Mouse (Mus musculus) liver (tissue): ENCODE results near the gene Pgm3.
A peak's percentile ranks its signal among the peaks of the same experiment; 100 is the strongest.
"Not testable (repeated sequence)": the region's sequence is repeated elsewhere in the genome, so short reads cannot be mapped to it uniquely, and the experiment has no call there.

Source experiments
- DNase-seq: peaks from one replicate; pipeline ENCODE4 v3.0.0-alpha.2; 2020; ENCODE audit warnings: mixed read lengths

Pgm3 gene

GRCm38 (mm10) chr9:86571540-86572135 lies at the start of gene Pgm3, which contains the start of gene Rwdd2a:
Pgm3 (minus strand) TSS chr9:86571842.
Rwdd2a (plus strand) TSS chr9:86571991.
- DNase-seq, result peak; percentile 98

GRCm38 (mm10) chr9:86619341-86620139 lies 47.9 kb upstream of the Pgm3 start:
- DNase-seq, result no peak

GRCm38 (mm10) chr9:86617837-86618492 lies 46.3 kb upstream of the Pgm3 start:
- no peak for DNase-seq

GRCm38 (mm10) chr9:86615765-86616164 lies 44.1 kb upstream of the Pgm3 start:
- DNase-seq, result no peak

GRCm38 (mm10) chr9:86612091-86612490 lies 40.4 kb upstream of the Pgm3 start:
- DNase-seq, result no peak

GRCm38 (mm10) chr9:86605776-86606175 lies 34.1 kb upstream of the Pgm3 start:
- no peak for DNase-seq

GRCm38 (mm10) chr9:86599723-86600303 lies 28.2 kb upstream of the Pgm3 start:
- no peak for DNase-seq

GRCm38 (mm10) chr9:86596983-86597382 lies 25.3 kb upstream of the Pgm3 start:
- not testable (repeated sequence) for DNase-seq

GRCm38 (mm10) chr9:86594357-86594767 lies 22.7 kb upstream of the Pgm3 start:
- DNase-seq, result not testable (repeated sequence)

- no peak for DNase-seq
These were observed 21.3 kb upstream of the Pgm3 start for GRCm38 (mm10) chr9:86592676-86593668.

- no peak for DNase-seq
These were observed 15.6 kb upstream of the Pgm3 start for GRCm38 (mm10) chr9:86587019-86587795.

GRCm38 (mm10) chr9:86583740-86584139 lies 12.1 kb upstream of the Pgm3 start:
- peak; percentile 71 for DNase-seq

GRCm38 (mm10) chr9:86579657-86580056 lies 8.0 kb upstream of the Pgm3 start:
- peak; percentile 18 for DNase-seq

- no peak for DNase-seq
These were observed 3.5 kb upstream of the Pgm3 start for GRCm38 (mm10) chr9:86575178-86575577.

GRCm38 (mm10) chr9:86573616-86574303 lies 2.1 kb upstream of the Pgm3 start:
- no peak for DNase-seq

GRCm38 (mm10) chr9:86572636-86573291 lies 1.1 kb upstream of the Pgm3 start:
- peak; percentile 87 for DNase-seq

- peak; percentile 22 for DNase-seq
These were observed 554 bp upstream of the Pgm3 start for GRCm38 (mm10) chr9:86572196-86572595.

- DNase-seq, result no peak
These were observed 696 bp downstream of the Pgm3 start for GRCm38 (mm10) chr9:86570946-86571345.

- DNase-seq, result no peak
These were observed 1.3 kb downstream of the Pgm3 start for GRCm38 (mm10) chr9:86570261-86570890.
